Mouse (Mus musculus) liver, embryonic 14.5 days (tissue): Measurements from ENCODE around the gene Plekho2.

Experiments used
- CTCF ChIP-seq: IDR thresholded peaks from 2 replicates; pipeline ENCODE4 v1.5.1; 2016; ENCODE audit warnings: antibody characterized with exemption, low read depth, control low read depth
- EP300 ChIP-seq: IDR thresholded peaks from 2 replicates; pipeline ENCODE4 v1.6.1; 2016; ENCODE audit warnings: antibody characterized with exemption, low read depth

DNA sequence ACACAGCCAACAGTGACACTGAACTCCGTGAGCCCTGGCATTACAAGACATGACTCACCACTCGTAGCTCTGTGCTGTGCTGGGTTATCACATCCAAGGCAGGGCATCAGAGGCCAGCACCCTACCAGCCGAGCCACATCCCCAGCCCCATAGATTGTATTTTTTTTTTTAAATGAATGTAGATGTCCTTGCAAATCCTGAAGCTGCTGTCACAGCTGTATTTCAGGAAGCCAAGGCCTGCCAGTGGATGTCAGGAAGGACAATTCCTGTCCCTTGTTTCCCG, 33.5 kb downstream of the Plekho2 start:
- no peak for TF ChIP-seq CTCF
- TF ChIP-seq EP300 = no peak
